Mouse (Mus musculus) megakaryocyte-erythroid progenitor cell, adult 5-6 weeks (primary cell): ENCODE results near the gene Ckmt2. TPM values are rescaled to one million over a fixed set of nuclear protein-coding genes. Genes with fewer than 3 reads are reported as not detected.

ENCODE experiments used
- ATAC-seq: replicated peaks from 2 replicates; pipeline ENCODE4 v1.8.0; 2016; ENCODE audit warnings: mild to moderate bottlenecking, inconsistent platforms; ENCODE audit not compliant: severe bottlenecking, poor library complexity, low FRiP score, low TSS enrichment
- total RNA-seq, 2 experiments: library from RNA; stranded (forward) in 1 of 2; stranded (reverse) in 1 of 2; fragments of 200-1000, 215-1000 nt in 1 of 2; fragments of >200 nt in 1 of 2; fragmentation: Nextera tagmentation in 1 of 2; gene quantifications; 2 replicates each; pipeline ENCODE4 v1.2.3; 2014 to 2017

Gene Ckmt2
- total RNA-seq, 2 experiments from 2014 or later, result not detected

DNA sequence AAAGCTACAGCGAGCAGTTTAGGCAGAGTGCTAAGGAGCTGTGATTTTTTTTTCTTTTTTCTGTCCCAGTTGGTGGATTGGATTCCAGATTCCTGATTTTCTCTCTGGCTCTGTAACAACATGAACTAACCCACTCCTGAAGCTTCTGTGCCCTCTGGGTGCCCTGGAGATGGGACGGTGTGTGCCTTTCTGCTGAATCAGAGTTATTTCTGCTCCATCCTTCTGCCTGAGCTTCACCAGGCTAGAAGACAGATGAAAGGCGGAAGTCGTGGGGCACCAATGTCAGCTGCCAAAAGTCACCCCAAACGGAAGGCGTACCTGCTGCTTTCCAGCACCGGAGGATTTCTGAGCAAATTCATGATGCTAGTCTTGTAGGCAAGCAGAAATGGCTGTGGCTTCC lies 2.1 kb downstream of the Ckmt2 start:
- ATAC-seq, result no peak

DNA sequence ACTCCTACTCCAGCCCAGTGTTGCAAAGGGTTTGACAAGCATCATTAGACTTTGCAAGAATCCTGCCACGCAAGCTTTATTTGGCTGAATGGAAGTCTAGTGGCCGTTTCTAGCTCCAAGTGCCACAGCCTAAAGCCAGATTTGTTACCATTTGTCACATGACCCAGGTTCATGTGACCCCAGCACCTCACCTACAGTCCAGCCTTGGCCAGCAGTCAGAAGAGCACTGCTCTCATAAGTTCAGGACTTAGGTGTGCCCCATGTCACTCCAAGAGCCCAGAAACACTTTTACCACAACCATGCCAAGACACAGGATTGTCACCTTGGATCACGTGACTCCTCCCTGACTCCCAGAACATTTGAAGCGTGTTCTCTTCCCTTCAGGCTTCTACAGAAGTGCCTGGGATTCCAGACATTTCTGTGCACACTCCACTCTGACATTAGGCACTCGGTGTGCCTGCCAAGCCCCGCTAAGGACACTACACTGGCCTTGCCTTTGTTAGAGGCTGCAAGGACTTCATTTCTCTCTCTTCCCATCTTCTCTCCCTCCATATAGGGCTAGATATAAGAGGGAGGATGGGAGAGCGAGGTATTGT lies 2.9 kb downstream of the Ckmt2 start:
- ATAC-seq, result no peak

GRCm38 (mm10) chr13:91868577-91868976 lies 8.1 kb downstream of the Ckmt2 start:
- ATAC-seq, result no peak

DNA sequence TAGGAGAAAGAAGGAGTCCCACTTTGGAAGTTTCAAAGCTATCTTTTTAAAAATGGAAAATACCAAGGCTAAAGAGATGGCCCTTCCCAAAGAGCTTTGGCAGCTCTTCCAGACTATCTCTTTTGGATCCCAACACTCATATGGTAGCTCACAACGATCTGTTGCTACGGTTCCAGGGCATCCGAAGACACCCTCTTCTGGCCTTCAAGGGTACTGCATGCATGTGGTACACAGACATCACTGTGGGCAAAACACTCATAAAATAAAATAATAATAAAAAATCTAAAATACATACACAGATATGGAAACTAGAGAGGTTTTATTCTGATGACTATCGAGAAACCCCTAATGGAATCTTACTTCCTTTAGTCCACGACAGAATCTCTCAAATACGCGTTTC lies 17.9 kb downstream of the Ckmt2 start:
- ATAC-seq, result no peak

DNA sequence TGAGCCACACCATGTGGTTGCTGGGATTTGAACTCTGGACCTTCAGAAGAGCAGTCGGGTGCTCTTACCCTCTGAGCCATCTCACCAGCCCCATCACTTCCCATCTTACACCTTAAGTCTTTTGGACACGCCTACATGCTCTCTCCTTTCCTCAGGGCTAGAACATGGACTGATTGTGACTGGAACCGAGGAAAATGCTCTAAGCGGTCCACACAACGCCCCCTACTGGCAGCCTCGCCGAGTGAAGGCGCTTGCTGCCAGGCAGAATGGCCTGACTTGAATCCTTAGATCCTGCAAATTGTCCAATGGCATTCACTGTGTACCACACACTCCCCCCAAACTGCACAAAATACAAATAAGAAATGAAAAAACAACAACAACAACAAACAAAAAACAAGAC lies 19.3 kb downstream of the Ckmt2 start:
- ATAC-seq, result no peak

DNA sequence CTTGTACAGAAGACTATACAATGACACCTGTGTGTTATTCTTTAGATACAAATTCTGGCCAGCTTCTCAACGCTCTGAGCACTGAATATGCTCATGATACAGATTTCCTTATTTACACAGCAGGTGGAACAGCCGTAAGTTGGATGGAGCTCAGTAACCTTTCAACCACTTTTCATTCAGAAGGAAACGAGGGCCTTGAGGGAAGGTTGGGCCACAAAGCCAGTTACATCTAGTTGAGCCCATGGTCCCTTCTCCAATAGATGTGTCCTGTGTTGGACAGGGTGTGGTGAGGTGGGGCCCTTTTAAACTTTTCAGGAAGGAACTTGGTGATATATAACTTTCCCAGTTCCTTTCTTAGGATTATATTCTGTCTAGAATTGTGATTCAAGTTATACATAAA lies 22.3 kb downstream of the Ckmt2 start:
- no peak for ATAC-seq

DNA sequence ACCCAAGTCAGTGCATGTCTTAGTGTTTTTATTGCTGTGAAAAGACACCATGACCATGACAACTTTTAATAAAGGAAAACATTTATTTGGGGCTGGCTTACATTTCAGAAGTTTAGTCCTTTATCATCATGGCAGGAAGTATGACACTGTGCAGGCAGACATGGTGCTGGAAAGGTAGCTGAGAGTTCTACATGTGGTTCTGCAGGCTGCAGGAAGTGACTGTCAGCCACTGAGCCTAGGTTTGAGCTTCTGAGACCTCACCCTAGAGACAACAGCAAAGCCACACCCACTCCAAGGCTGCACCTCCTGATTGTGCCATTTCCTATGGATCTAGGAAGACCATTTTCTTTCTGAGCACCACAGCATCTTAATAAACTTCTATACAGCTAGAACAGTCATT lies 48.8 kb downstream of the Ckmt2 start:
- ATAC-seq, result no peak

DNA sequence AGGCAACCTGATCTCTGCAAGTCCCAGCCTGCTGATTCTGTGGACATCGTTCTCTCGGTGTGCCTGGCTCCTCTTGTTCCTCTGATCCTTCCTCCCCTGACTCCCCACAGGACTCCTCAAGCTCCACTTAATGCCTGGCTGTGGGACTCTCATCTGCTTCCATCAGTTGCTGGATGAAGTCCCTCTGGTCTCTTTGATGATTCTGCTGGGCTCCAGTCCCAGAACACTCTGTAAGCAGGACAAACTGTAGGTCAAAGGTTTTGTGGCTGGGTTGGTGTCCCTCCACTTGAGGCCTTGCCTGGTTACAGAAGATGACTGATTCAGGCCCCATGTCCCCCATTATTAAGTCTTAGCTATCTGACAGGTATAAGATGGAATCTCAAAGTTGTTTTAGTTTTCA lies 50.6 kb downstream of the Ckmt2 start:
- no peak for ATAC-seq

- no peak for ATAC-seq
Observed at GRCm38 (mm10) chr13:91824845-91825550, 51.7 kb downstream of the Ckmt2 start.

GRCm38 (mm10) chr13:91823735-91824134 lies 53.0 kb downstream of the Ckmt2 start:
- no peak for ATAC-seq

- no peak for ATAC-seq
Observed at GRCm38 (mm10) chr13:91814670-91815069, 62.0 kb downstream of the Ckmt2 start.

DNA sequence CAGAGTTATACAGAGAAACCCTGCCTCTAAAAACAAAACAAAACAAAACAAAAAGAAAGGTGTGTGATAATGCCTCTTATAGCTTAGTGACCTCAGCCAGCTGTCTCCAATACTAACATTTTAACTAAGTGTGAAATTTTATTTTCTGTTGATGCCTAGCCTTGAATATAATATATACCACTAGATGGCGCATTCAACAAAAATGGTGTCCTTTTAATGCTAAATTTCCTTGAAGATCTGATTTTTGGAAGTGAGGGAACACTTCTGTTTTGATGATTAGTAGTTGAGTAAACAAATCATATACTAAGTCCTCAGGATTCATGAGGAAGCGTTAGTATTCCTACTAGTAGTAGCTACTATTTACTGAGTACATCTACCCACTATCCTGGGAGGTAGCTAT lies 67.2 kb downstream of the Ckmt2 start:
- no peak for ATAC-seq

- peak; percentile 48; the same call in 1 of the 2 replicates for ATAC-seq
Observed at GRCm38 (mm10) chr13:91807874-91808575, 68.7 kb downstream of the Ckmt2 start.

DNA sequence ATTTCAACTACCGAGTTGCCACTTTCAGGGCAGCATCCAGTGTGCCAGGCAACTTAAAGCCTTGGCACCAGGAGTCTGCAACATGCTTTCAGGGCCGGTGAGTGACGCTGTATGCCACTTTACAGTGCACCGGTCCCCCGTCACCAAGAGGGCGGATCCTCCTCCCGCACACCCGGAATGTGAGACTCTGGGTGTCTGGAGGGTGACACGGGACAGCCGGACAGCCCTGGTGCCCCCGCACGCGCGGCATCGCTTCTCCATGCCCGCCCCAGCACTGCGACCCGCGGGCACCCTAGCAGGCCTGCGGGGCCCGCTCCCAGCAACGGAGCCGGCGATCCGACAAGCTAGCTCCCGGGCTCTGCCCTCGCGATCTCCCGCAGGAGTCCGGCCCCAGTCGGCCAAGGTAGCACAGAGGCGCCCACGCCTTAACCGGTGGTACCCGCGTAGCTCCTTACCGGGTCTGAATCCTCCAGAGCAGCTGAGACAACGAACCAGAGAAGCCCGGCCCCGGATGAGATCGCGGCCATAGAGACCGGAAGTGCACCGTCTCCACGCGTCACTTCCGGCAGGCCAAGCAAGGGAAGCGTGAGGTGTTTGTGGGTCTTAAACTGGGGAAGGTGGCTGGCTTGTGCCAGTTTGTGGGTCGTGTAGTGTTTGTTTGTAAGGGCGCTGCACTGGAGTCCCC lies 69.4 kb downstream of the Ckmt2 start, which contains the start of gene Zcchc9:
Gene Zcchc9, minus strand, starts transcription at position 551 of the 685 bp plus-strand sequence.
- ATAC-seq, result peak; percentile 97

Other genes with a start within 250 kb of the Ckmt2 start
- not detected in 2 replicates for gene Acot12, start 135.4 kb downstream of the Ckmt2 start, total RNA-seq (2014; fragmentation: Nextera tagmentation)
- not detected in 2 replicates for gene Acot12, start 135.4 kb downstream of the Ckmt2 start, total RNA-seq (2017)
- gene Zcchc9, start 69.2 kb downstream of the Ckmt2 start, total RNA-seq (2014; fragmentation: Nextera tagmentation), result 37.9 and 40.5 TPM in 2 replicates
- 62.3 and 74.4 TPM in 2 replicates for gene Zcchc9, start 69.2 kb downstream of the Ckmt2 start, total RNA-seq (2017)